Mouse (Mus musculus): ENCODE measurements around the gene Mei1. TPM values are rescaled to one million over a fixed set of nuclear protein-coding genes. Genes with fewer than 3 reads are reported as not detected.

Gene Mei1
- total and polyA plus RNA-seq, 2 experiments from 2014 or later, result not detected

DNA sequence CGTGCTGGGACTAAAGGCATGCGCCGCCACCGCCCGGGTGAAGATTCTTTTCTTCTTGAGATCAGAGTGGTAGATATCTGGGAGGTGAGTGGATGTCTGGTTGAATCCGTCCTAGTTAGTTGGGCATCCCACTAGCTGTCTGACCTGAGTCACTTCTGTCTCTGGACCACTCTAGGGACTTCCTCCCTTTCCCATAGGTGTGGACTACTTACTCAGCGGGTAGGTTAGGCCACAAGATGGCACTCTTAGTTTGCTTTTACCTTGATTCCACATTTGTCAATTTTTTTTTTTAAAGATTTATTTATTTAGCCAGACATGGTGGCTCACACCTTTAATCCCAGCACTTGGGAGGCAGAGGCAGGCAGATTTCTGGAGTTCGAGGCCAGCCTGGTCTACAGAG is 69.4 kb downstream of the Mei1 start:
- H3K4me3 ChIP-seq (ENCODE audit: low read depth, low read length), result no peak overlapping the region
- ATAC-seq (ENCODE audit: insufficient read depth, low read depth), result no peak
- H3K9me3 ChIP-seq (replicated peaks; ENCODE audit: control insufficient read depth, low read length), result no peaks in the 10 kb centered on the region
- H3K4me1 ChIP-seq (ENCODE audit: control insufficient read depth, insufficient read depth), result peaks cover 15% of the 10 kb centered on the region
- no peaks in the 10 kb centered on the region for H3K36me3 ChIP-seq (replicated peaks; ENCODE audit: control insufficient read depth, insufficient read depth, low read length)
- no peak overlapping the region for H3K9ac ChIP-seq (replicated peaks; ENCODE audit: low read depth, low read length)
- no peaks in the 10 kb centered on the region for H3K27me3 ChIP-seq (ENCODE audit: control insufficient read depth, insufficient read depth, low read length)
- WGBS, result 89% methylated on average over 8 of the region's 8 CpGs
- TF ChIP-seq EP300 (IDR thresholded peaks at IDR 0.05; ENCODE audit: low read depth) (no peak), CTCF (IDR thresholded peaks at IDR 0.05; ENCODE audit: low read depth) (peak; percentile 50)
- no peak for DNase-seq (ENCODE audit: low spot score)
- H3K4me2 ChIP-seq (ENCODE audit: low read depth, low read length), result no peak overlapping the region
- no peak overlapping the region for H3K27ac ChIP-seq (ENCODE audit: low read depth)

DNA sequence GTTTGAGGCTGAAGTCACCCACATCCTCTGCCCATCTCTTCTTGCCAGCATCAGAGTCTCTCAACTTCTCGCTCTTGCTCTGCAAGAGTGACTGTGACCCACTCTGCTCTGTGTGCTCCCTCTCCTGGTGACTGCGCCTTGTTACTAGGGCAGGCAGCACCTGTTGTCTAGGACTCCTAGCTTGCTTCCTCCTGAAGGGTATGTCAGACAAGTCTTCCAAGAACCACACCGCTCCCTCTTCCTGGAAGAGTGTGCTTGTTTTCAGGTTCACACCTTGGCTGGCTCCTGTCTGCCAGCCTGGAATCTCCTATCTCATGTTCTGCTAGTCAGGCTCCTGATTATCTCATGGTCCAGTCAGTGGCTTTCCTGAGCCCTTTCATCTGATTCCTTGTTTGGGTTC is 70.6 kb downstream of the Mei1 start:
- H3K9me3 ChIP-seq (replicated peaks; ENCODE audit: control insufficient read depth, low read length), result no peaks in the 10 kb centered on the region
- TF ChIP-seq CTCF (IDR thresholded peaks at IDR 0.05; ENCODE audit: low read depth) (peak; percentile 32; the same call in 1 of the 2 replicates), EP300 (IDR thresholded peaks at IDR 0.05; ENCODE audit: low read depth) (no peak)
- no peaks in the 10 kb centered on the region for H3K36me3 ChIP-seq (replicated peaks; ENCODE audit: control insufficient read depth, insufficient read depth, low read length)
- DNase-seq (ENCODE audit: low spot score), result no peak
- no peak overlapping the region for H3K4me2 ChIP-seq (ENCODE audit: low read depth, low read length)
- H3K4me1 ChIP-seq (ENCODE audit: control insufficient read depth, insufficient read depth), result peaks cover 26% of the 10 kb centered on the region
- H3K27ac ChIP-seq (ENCODE audit: low read depth), result no peak overlapping the region
- no peak overlapping the region for H3K9ac ChIP-seq (replicated peaks; ENCODE audit: low read depth, low read length)
- H3K27me3 ChIP-seq (ENCODE audit: control insufficient read depth, insufficient read depth, low read length), result no peaks in the 10 kb centered on the region
- WGBS, result 72% methylated on average over 3 of the region's 3 CpGs
- no peak overlapping the region for H3K4me3 ChIP-seq (ENCODE audit: low read depth, low read length)
- ATAC-seq (ENCODE audit: insufficient read depth, low read depth), result no peak

DNA sequence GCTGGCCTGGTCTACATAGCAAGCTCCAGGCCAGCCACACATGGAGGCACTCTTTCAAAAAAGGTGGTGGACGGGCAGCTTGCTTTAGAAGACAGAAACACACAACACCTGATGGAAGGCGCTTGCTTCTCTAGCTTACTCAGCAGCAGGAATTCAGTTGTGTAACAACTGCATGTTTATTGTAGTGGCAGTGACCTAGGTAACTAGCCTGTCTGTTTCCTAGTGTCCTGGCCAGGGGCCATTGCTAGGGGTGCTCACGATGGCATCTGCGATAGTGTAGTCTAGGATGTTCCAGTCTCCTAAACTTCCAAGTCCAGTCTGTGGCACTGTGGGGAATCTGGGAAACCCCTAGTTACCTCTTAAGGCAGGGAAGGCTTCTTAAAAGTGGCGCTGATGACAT is 74.4 kb downstream of the Mei1 start:
- DNase-seq (ENCODE audit: low spot score) (no peak), ATAC-seq (ENCODE audit: insufficient read depth, low read depth) (no peak)
- Histone ChIP-seq H3K36me3 (replicated peaks; ENCODE audit: control insufficient read depth, insufficient read depth, low read length) (no peaks in the 10 kb centered on the region), H3K4me1 (ENCODE audit: control insufficient read depth, insufficient read depth) (peaks cover 45% of the 10 kb centered on the region), H3K4me2 (ENCODE audit: low read depth, low read length) (no peak overlapping the region), H3K9me3 (replicated peaks; ENCODE audit: control insufficient read depth, low read length) (no peaks in the 10 kb centered on the region), H3K4me3 (ENCODE audit: low read depth, low read length) (no peak overlapping the region), H3K27ac (ENCODE audit: low read depth) (no peak overlapping the region), H3K27me3 (ENCODE audit: control insufficient read depth, insufficient read depth, low read length) (no peaks in the 10 kb centered on the region), H3K9ac (replicated peaks; ENCODE audit: low read depth, low read length) (no peak overlapping the region)
- whole genome bisulfite sequencing, result 69% methylated on average over 5 of the region's 5 CpGs
- TF ChIP-seq CTCF (IDR thresholded peaks at IDR 0.05; ENCODE audit: low read depth), result no peak
- no peak for TF ChIP-seq EP300 (IDR thresholded peaks at IDR 0.05; ENCODE audit: low read depth)

GRCm38 (mm10) chr15:82145408-82145807 is 75.6 kb downstream of the Mei1 start:
- Histone ChIP-seq H3K4me2 (ENCODE audit: low read depth, low read length) (no peak overlapping the region), H3K4me1 (ENCODE audit: control insufficient read depth, insufficient read depth) (peaks cover 44% of the 10 kb centered on the region), H3K4me3 (ENCODE audit: low read depth, low read length) (no peak overlapping the region), H3K27me3 (ENCODE audit: control insufficient read depth, insufficient read depth, low read length) (no peaks in the 10 kb centered on the region), H3K36me3 (replicated peaks; ENCODE audit: control insufficient read depth, insufficient read depth, low read length) (no peaks in the 10 kb centered on the region), H3K9ac (replicated peaks; ENCODE audit: low read depth, low read length) (no peak overlapping the region), H3K9me3 (replicated peaks; ENCODE audit: control insufficient read depth, low read length) (no peaks in the 10 kb centered on the region), H3K27ac (ENCODE audit: low read depth) (peak overlapping the region; percentile 89)
- no peak for ATAC-seq (ENCODE audit: insufficient read depth, low read depth)
- TF ChIP-seq CTCF (IDR thresholded peaks at IDR 0.05; ENCODE audit: low read depth) (no peak), EP300 (IDR thresholded peaks at IDR 0.05; ENCODE audit: low read depth) (no peak)
- no peak for DNase-seq (ENCODE audit: low spot score)
- WGBS, result 11% methylated on average over 2 of the region's 2 CpGs

DNA sequence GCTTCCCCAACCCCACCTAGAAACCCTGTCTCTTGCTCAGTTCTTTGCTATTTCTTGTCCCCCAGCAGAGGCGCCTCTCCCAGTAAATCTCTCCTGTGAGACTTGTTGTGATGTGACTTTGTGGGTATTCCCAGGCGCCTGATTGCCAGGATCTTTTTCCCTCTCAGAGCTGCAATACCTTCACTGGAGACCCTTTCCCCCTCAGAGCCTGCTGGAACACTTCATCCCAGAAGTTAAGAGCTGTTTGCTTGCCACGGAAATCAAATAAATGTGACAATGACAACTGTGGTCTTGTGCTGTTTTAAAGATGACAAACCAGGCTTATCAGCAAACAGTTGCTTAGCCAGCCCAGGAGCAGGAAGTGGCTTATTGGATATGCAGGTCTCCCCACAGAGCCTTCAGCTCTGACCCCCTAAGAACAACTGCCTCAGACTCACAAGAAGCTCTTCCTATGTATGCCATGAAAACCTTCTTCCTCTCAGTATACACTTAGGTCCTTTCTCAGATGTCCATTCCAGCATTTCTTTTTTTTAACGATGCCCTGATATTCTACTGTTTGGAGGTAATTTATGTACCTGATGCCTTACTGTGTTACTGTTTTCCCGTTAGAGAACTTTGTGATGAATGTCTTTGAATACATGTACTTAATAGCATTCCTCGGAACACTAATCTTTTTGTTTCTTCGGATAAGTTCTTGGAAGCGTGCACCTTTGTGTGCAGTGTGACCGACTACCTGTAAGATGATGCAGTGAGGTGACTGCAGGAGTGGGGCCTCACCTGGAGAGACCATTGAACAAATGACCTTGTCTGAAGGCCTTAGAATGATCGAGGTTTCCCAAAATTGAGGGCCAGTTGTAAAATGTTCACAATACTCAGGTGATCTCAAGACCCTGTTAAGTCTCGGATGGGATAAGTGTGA is 76.3 kb downstream of the Mei1 start:
- DNase-seq (ENCODE audit: low spot score), result no peak
- WGBS, result 22% methylated on average over 11 of the region's 11 CpGs
- no peak overlapping the region for H3K9ac ChIP-seq (replicated peaks; ENCODE audit: low read depth, low read length)
- H3K4me3 ChIP-seq (ENCODE audit: low read depth, low read length), result peak overlapping the region; percentile 87
- H3K36me3 ChIP-seq (replicated peaks; ENCODE audit: control insufficient read depth, insufficient read depth, low read length), result no peaks in the 10 kb centered on the region
- H3K27me3 ChIP-seq (ENCODE audit: control insufficient read depth, insufficient read depth, low read length), result no peaks in the 10 kb centered on the region
- H3K9me3 ChIP-seq (replicated peaks; ENCODE audit: control insufficient read depth, low read length), result no peaks in the 10 kb centered on the region
- TF ChIP-seq EP300 (IDR thresholded peaks at IDR 0.05; ENCODE audit: low read depth) (no peak), CTCF (IDR thresholded peaks at IDR 0.05; ENCODE audit: low read depth) (no peak)
- peak overlapping the region; percentile 93 for H3K4me2 ChIP-seq (ENCODE audit: low read depth, low read length)
- H3K27ac ChIP-seq (ENCODE audit: low read depth), result peak overlapping the region; percentile 89
- peaks cover 37% of the 10 kb centered on the region for H3K4me1 ChIP-seq (ENCODE audit: control insufficient read depth, insufficient read depth)
- ATAC-seq (ENCODE audit: insufficient read depth, low read depth), result no peak

Measured in heart, postnatal 0 days (tissue).